Mouse (Mus musculus): ENCODE data around the gene Emc10. TPM values are rescaled to one million over a fixed set of nuclear protein-coding genes. Genes with fewer than 3 reads are reported as not detected.

Emc10 gene
- total and polyA plus RNA-seq, 3 experiments = 91.4 to 149 TPM; not detected in 1

GRCm38 (mm10) chr7:44531207-44531606 is 34.9 kb upstream of the Emc10 start:
- DNase-seq (ENCODE audit: low read depth, low spot score) = no peak
- no peak overlapping the region for H3K4me3 ChIP-seq (ENCODE audit: control insufficient read depth in 1 of 2, insufficient read depth in 1 of 2, low read depth in 2 of 2, low read length in 2 of 2)
- TF ChIP-seq JUND (IDR thresholded peaks at IDR 0.05; ENCODE audit: low read depth, low read length) (no peak), MYC (IDR thresholded peaks at IDR 0.05; ENCODE audit: low read depth, low read length) (no peak), NELFE (IDR thresholded peaks at IDR 0.05; ENCODE audit: low read depth, low read length) (no peak), USF2 (IDR thresholded peaks at IDR 0.05; ENCODE audit: borderline replicate concordance in 1 of 2, insufficient read depth in 1 of 2, low read depth in 1 of 2, low read length in 2 of 2) (no peak), MEF2A (IDR thresholded peaks at IDR 0.05; ENCODE audit: extremely low read depth, insufficient replicate concordance, low read depth, low read length, poor library complexity, severe bottlenecking) (no peak), CTCF (IDR thresholded peaks at IDR 0.05 in 2 of 3, conservative IDR thresholded peaks at IDR 0.05 in 1 of 3; ENCODE audit: control insufficient read depth in 1 of 3, insufficient read depth in 1 of 3, low read depth in 2 of 3, low read length in 3 of 3, poor library complexity in 1 of 3, severe bottlenecking in 1 of 3) (no peak), ZNF384 (IDR thresholded peaks at IDR 0.05; ENCODE audit: low read depth, low read length) (no peak), ZKSCAN1 (IDR thresholded peaks at IDR 0.05; ENCODE audit: low read depth, low read length) (no peak), ELF1 (IDR thresholded peaks at IDR 0.05; ENCODE audit: low read depth, low read length) (no peak), RCOR1 (IDR thresholded peaks at IDR 0.05; ENCODE audit: low read depth, low read length) (no peak), HCFC1 (IDR thresholded peaks at IDR 0.05; ENCODE audit: low read depth, low read length) (no peak), SMC3 (IDR thresholded peaks at IDR 0.05; ENCODE audit: low read depth, low read length) (no peak), MXI1 (IDR thresholded peaks at IDR 0.05; ENCODE audit: low read depth, low read length) (no peak), POLR2A (IDR thresholded peaks at IDR 0.05; ENCODE audit: control insufficient read depth in 1 of 2, insufficient read depth in 1 of 2, low read depth in 1 of 2, low read length in 2 of 2, poor library complexity in 1 of 2) (no peak)
- no peaks in the 10 kb centered on the region for H3K27me3 ChIP-seq (ENCODE audit: control insufficient read depth in 1 of 2, insufficient read depth in 2 of 2, low read length in 2 of 2)
- H3K79me2 ChIP-seq (ENCODE audit: control insufficient read depth, insufficient read depth, low read length, poor library complexity) = no peaks in the 10 kb centered on the region; the same call in 1 of the 2 replicates
- H3K27ac ChIP-seq (ENCODE audit: control insufficient read depth, low read depth, low read length) = no peak overlapping the region
- H3K9me3 ChIP-seq (replicated peaks; ENCODE audit: insufficient read depth, low read length) = no peaks in the 10 kb centered on the region
- H3K9ac ChIP-seq (ENCODE audit: control insufficient read depth, low read depth, low read length, poor library complexity, severe bottlenecking) = no peak overlapping the region
- H3K36me3 ChIP-seq (ENCODE audit: control insufficient read depth in 1 of 2, insufficient read depth in 2 of 2, low read length in 2 of 2) = 0 out of 4 replicates have a peak, but pooled peaks cover 0 to 2% of the 10 kb centered on the region in 2 experiments
- peaks cover 0 to 6% of the 10 kb centered on the region in 2 experiments; a peak in 2 of 4 replicates for H3K4me1 ChIP-seq (ENCODE audit: control insufficient read depth in 1 of 2, insufficient read depth in 2 of 2, low read length in 2 of 2)

GRCm38 (mm10) chr7:44530507-44530906 is 34.2 kb upstream of the Emc10 start:
- no peaks in the 10 kb centered on the region; the same call in 1 of the 2 replicates for H3K79me2 ChIP-seq (ENCODE audit: control insufficient read depth, insufficient read depth, low read length, poor library complexity)
- H3K4me1 ChIP-seq (ENCODE audit: control insufficient read depth in 1 of 2, insufficient read depth in 2 of 2, low read length in 2 of 2) = peaks cover 0 to 6% of the 10 kb centered on the region in 2 experiments; a peak in 2 of 4 replicates
- H3K4me3 ChIP-seq (ENCODE audit: control insufficient read depth in 1 of 2, insufficient read depth in 1 of 2, low read depth in 2 of 2, low read length in 2 of 2) = no peak overlapping the region
- DNase-seq (ENCODE audit: low read depth, low spot score) = no peak
- no peak overlapping the region for H3K9ac ChIP-seq (ENCODE audit: control insufficient read depth, low read depth, low read length, poor library complexity, severe bottlenecking)
- H3K27ac ChIP-seq (ENCODE audit: control insufficient read depth, low read depth, low read length) = no peak overlapping the region
- H3K27me3 ChIP-seq (ENCODE audit: control insufficient read depth in 1 of 2, insufficient read depth in 2 of 2, low read length in 2 of 2) = no peaks in the 10 kb centered on the region
- H3K9me3 ChIP-seq (replicated peaks; ENCODE audit: insufficient read depth, low read length) = no peaks in the 10 kb centered on the region
- H3K36me3 ChIP-seq (ENCODE audit: control insufficient read depth in 1 of 2, insufficient read depth in 2 of 2, low read length in 2 of 2) = 0 out of 4 replicates have a peak, but pooled peaks cover 0 to 2% of the 10 kb centered on the region in 2 experiments
- no peak for TF ChIP-seq POLR2AphosphoS2 (IDR thresholded peaks at IDR 0.05; ENCODE audit: low read length)
- no peak for TF ChIP-seq NRF1 (IDR thresholded peaks at IDR 0.05; ENCODE audit: insufficient read depth, low read depth, low read length, poor library complexity, severe bottlenecking)
